Mouse (Mus musculus): ENCODE data around the gene Tbx2. TPM values are rescaled to one million over a fixed set of nuclear protein-coding genes. Genes with fewer than 3 reads are reported as not detected.

Gene Tbx2
- polyA plus RNA-seq, 1 experiment, result 1.0 TPM

DNA sequence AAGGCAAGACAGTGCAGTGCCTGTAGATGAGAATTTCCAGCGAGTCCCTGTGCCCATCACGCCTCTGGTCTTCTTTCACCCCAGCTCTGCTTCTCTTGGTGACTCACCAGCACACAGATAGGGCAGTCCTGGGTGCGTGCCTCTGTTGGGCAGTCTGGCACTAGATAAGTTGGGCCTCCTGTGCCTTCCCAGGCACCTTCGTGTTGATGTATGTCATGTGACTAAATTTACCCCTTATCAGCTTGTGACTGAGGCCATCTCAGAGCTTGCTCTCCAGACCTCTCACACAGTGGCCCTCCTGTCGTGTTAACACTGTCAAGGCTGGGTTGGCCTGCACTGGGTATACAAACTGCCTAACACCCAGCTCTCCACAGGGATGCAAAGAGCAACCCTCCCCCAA, 28.3 kb upstream of the Tbx2 start:
- Histone ChIP-seq H3K79me2 (ENCODE audit: control insufficient read depth, insufficient read depth) (no peaks in the 10 kb centered on the region), H3ac (ENCODE audit: control insufficient read depth, insufficient read length) (no peak overlapping the region), H3K4me2 (ENCODE audit: low read depth) (no peak overlapping the region), H3K36me3 (ENCODE audit: control insufficient read depth, insufficient read depth) (no peaks in the 10 kb centered on the region), H3K27me3 (ENCODE audit: control insufficient read depth, insufficient read depth, insufficient read length) (no peaks in the 10 kb centered on the region), H3K4me3 (no peak overlapping the region)
- no peak for TF ChIP-seq MYOD1 (IDR thresholded peaks at IDR 0.05; ENCODE audit: control insufficient read depth in 1 of 3, insufficient read length in 2 of 3, low read depth in 2 of 3)
- no peak for TF ChIP-seq MYOG (IDR thresholded peaks at IDR 0.05; ENCODE audit: control insufficient read depth in 1 of 3, insufficient read depth in 1 of 3, insufficient read length in 2 of 3, low read depth in 2 of 3)
- TF ChIP-seq USF1 (IDR thresholded peaks at IDR 0.05; ENCODE audit: low read depth), result no peak
- TF ChIP-seq SRF (IDR thresholded peaks at IDR 0.05; ENCODE audit: control insufficient read depth, insufficient read length, low read depth), result no peak
- no peak for TF ChIP-seq REST (IDR thresholded peaks at IDR 0.05; ENCODE audit: insufficient read depth, insufficient read length)
- no peak for TF ChIP-seq POLR2AphosphoS2 (IDR thresholded peaks at IDR 0.05; ENCODE audit: insufficient read length, low read depth)
- no peak for TF ChIP-seq CEBPB (IDR thresholded peaks at IDR 0.05; ENCODE audit: insufficient read depth, poor library complexity, severe bottlenecking)
- TF ChIP-seq MAX (IDR thresholded peaks at IDR 0.05; ENCODE audit: low read depth), result no peak
- no peak for TF ChIP-seq TCF12 (IDR thresholded peaks at IDR 0.05; ENCODE audit: insufficient read depth, poor library complexity, severe bottlenecking)
- no peak for TF ChIP-seq POLR2A (IDR thresholded peaks at IDR 0.05; ENCODE audit: insufficient read length, low read depth)
- no peak for TF ChIP-seq TCF3 (IDR thresholded peaks at IDR 0.05; ENCODE audit: insufficient read length, low read depth)

DNA sequence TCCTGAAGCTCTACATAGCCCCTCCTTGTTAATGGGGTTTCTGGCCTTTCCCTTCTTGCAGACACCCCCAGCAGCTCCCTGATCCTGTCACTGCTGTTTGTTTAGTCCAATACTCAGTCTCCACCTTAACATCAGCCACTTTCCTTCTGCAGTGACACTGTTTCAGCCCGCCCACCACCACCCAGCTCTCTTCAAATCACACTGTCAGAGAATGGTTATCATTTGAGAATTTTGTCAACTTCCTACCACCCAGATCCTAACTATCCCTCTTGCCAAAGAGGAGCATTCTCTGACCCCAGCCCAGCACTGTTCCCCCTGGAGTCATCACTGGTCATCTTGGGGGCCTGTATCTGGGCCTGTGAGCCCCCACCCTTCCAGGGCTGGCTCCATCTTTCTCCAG, 26.6 kb upstream of the Tbx2 start:
- Histone ChIP-seq H3ac (ENCODE audit: control insufficient read depth, insufficient read length) (no peak overlapping the region), H3K4me3 (no peak overlapping the region), H3K4me2 (ENCODE audit: low read depth) (no peak overlapping the region), H3K27me3 (ENCODE audit: control insufficient read depth, insufficient read depth, insufficient read length) (no peaks in the 10 kb centered on the region), H3K79me2 (ENCODE audit: control insufficient read depth, insufficient read depth) (no peaks in the 10 kb centered on the region), H3K36me3 (ENCODE audit: control insufficient read depth, insufficient read depth) (no peaks in the 10 kb centered on the region)
- TF ChIP-seq MYOD1 (IDR thresholded peaks at IDR 0.05; ENCODE audit: control insufficient read depth in 1 of 3, insufficient read length in 2 of 3, low read depth in 2 of 3) (no peak), CEBPB (IDR thresholded peaks at IDR 0.05; ENCODE audit: insufficient read depth, poor library complexity, severe bottlenecking) (no peak), TCF3 (IDR thresholded peaks at IDR 0.05; ENCODE audit: insufficient read length, low read depth) (no peak), MAX (IDR thresholded peaks at IDR 0.05; ENCODE audit: low read depth) (no peak), USF1 (IDR thresholded peaks at IDR 0.05; ENCODE audit: low read depth) (no peak), REST (IDR thresholded peaks at IDR 0.05; ENCODE audit: insufficient read depth, insufficient read length) (no peak), POLR2A (IDR thresholded peaks at IDR 0.05; ENCODE audit: insufficient read length, low read depth) (no peak), MYOG (IDR thresholded peaks at IDR 0.05; ENCODE audit: control insufficient read depth in 1 of 3, insufficient read depth in 1 of 3, insufficient read length in 2 of 3, low read depth in 2 of 3) (no peak), E2F4 (IDR thresholded peaks at IDR 0.05; ENCODE audit: insufficient read depth) (no peak)

DNA sequence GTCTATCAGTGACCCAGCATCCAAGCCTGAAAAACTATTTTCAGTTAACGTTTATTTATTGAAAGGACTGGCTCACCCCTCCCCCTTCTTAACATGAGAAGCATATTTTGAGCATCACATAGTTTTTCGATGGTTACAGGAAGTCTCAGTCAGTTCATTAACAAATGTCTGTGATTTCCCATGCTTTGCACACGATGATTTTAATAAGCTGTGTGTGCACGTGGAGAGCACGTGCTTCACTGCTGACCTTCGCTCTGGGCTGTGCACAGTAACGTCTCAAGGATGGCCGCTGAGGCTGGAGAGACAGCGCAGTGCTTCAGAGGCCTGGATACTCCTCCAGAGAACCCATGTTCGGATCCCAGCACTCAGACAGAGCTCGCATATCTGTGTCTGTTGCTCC, 25.0 kb upstream of the Tbx2 start:
- no peaks in the 10 kb centered on the region for H3K27me3 ChIP-seq (ENCODE audit: control insufficient read depth, insufficient read depth, insufficient read length)
- no peak for TF ChIP-seq POLR2AphosphoS2 (IDR thresholded peaks at IDR 0.05; ENCODE audit: insufficient read length, low read depth)
- no peak for TF ChIP-seq MYOD1 (IDR thresholded peaks at IDR 0.05; ENCODE audit: control insufficient read depth in 1 of 3, insufficient read length in 2 of 3, low read depth in 2 of 3)
- TF ChIP-seq REST (IDR thresholded peaks at IDR 0.05; ENCODE audit: insufficient read depth, insufficient read length), result no peak
- no peak for TF ChIP-seq TCF3 (IDR thresholded peaks at IDR 0.05; ENCODE audit: insufficient read length, low read depth)
- no peak for TF ChIP-seq CEBPB (IDR thresholded peaks at IDR 0.05; ENCODE audit: insufficient read depth, poor library complexity, severe bottlenecking)
- TF ChIP-seq MYOG (IDR thresholded peaks at IDR 0.05; ENCODE audit: control insufficient read depth in 1 of 3, insufficient read depth in 1 of 3, insufficient read length in 2 of 3, low read depth in 2 of 3), result no peak
- no peak for TF ChIP-seq USF1 (IDR thresholded peaks at IDR 0.05; ENCODE audit: low read depth)
- TF ChIP-seq MAX (IDR thresholded peaks at IDR 0.05; ENCODE audit: low read depth), result no peak
- TF ChIP-seq E2F4 (IDR thresholded peaks at IDR 0.05; ENCODE audit: insufficient read depth), result no peak
- no peak for TF ChIP-seq POLR2A (IDR thresholded peaks at IDR 0.05; ENCODE audit: insufficient read length, low read depth)
- TF ChIP-seq TCF12 (IDR thresholded peaks at IDR 0.05; ENCODE audit: insufficient read depth, poor library complexity, severe bottlenecking), result no peak
- TF ChIP-seq SRF (IDR thresholded peaks at IDR 0.05; ENCODE audit: control insufficient read depth, insufficient read length, low read depth), result no peak
- no peaks in the 10 kb centered on the region for H3K79me2 ChIP-seq (ENCODE audit: control insufficient read depth, insufficient read depth)
- H3K4me2 ChIP-seq (ENCODE audit: low read depth), result no peak overlapping the region
- no peak overlapping the region for H3ac ChIP-seq (ENCODE audit: control insufficient read depth, insufficient read length)
- H3K4me3 ChIP-seq, result no peak overlapping the region
- H3K36me3 ChIP-seq (ENCODE audit: control insufficient read depth, insufficient read depth), result no peaks in the 10 kb centered on the region

DNA sequence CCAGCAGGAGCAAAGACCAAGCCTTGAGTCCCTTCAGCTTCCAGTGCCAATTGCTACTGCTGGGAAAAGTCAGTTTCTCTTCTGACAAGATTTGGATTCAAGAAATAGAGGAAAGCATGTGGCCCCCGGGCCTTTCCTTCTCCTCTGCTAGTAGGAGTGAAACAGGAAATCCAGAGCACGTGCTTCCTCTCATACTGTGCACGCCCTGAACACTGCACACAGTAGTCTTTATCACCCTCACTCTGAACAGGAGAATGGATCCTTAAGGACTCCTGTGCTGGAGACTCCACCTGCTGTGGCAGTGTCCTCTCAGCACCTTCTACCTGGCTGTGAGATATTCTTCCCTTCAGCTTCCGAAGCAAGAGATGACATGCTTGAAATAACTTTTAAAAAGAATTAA, 21.1 kb upstream of the Tbx2 start:
- no peaks in the 10 kb centered on the region for H3K79me2 ChIP-seq (ENCODE audit: control insufficient read depth, insufficient read depth)

More for the DNA sequence above, 21.1 kb upstream of the Tbx2 start:
- H3ac ChIP-seq (ENCODE audit: control insufficient read depth, insufficient read length), result no peak overlapping the region
- H3K4me3 ChIP-seq, result no peak overlapping the region
- no peaks in the 10 kb centered on the region for H3K27me3 ChIP-seq (ENCODE audit: control insufficient read depth, insufficient read depth, insufficient read length)
- H3K4me2 ChIP-seq (ENCODE audit: low read depth), result no peak overlapping the region
- TF ChIP-seq MYOD1 (IDR thresholded peaks at IDR 0.05; ENCODE audit: control insufficient read depth in 1 of 3, insufficient read length in 2 of 3, low read depth in 2 of 3), result no peak
- no peak for TF ChIP-seq SRF (IDR thresholded peaks at IDR 0.05; ENCODE audit: control insufficient read depth, insufficient read length, low read depth)
- TF ChIP-seq MYOG (IDR thresholded peaks at IDR 0.05; ENCODE audit: control insufficient read depth in 1 of 3, insufficient read depth in 1 of 3, insufficient read length in 2 of 3, low read depth in 2 of 3), result no peak
- no peak for TF ChIP-seq REST (IDR thresholded peaks at IDR 0.05; ENCODE audit: insufficient read depth, insufficient read length)
- no peak for TF ChIP-seq MAX (IDR thresholded peaks at IDR 0.05; ENCODE audit: low read depth)
- TF ChIP-seq E2F4 (IDR thresholded peaks at IDR 0.05; ENCODE audit: insufficient read depth), result no peak
- TF ChIP-seq POLR2AphosphoS2 (IDR thresholded peaks at IDR 0.05; ENCODE audit: insufficient read length, low read depth), result no peak
- TF ChIP-seq TCF3 (IDR thresholded peaks at IDR 0.05; ENCODE audit: insufficient read length, low read depth), result no peak
- no peak for TF ChIP-seq TCF12 (IDR thresholded peaks at IDR 0.05; ENCODE audit: insufficient read depth, poor library complexity, severe bottlenecking)
- TF ChIP-seq POLR2A (IDR thresholded peaks at IDR 0.05; ENCODE audit: insufficient read length, low read depth), result no peak
- no peak for TF ChIP-seq USF1 (IDR thresholded peaks at IDR 0.05; ENCODE audit: low read depth)
- TF ChIP-seq CEBPB (IDR thresholded peaks at IDR 0.05; ENCODE audit: insufficient read depth, poor library complexity, severe bottlenecking), result no peak
- no peaks in the 10 kb centered on the region for H3K36me3 ChIP-seq (ENCODE audit: control insufficient read depth, insufficient read depth)

Measured in myocyte (in vitro differentiated cells).